In genomic region chr12:69417701-69418291, GRCm38 (mm10) we compare ENCODE assay signal across 13 mouse cellular contexts. TPM values are rescaled to one million over a fixed set of nuclear protein-coding genes. Genes with fewer than 3 reads are reported as not detected.
DNase-seq lines count a peak whose midpoint lies in the region; ATAC-seq and TF ChIP-seq lines count a peak whose summit lies in the region.
"Had no signal": no experiment of that assay in that cellular context is flagged by ENCODE, and none has a peak within 500 bp of the region (broad histone marks: within the 10 kb centered on the region; RNA-seq: fewer than 3 reads in every experiment).

No protein-coding gene starts in this region.

- no peak overlapping the region for H3K9ac ChIP-seq in lung, postnatal 0 days (replicated peaks; ENCODE audit: low read depth)
- H3K9ac ChIP-seq: hindbrain, embryonic 14.5 days had no signal

- no peak for TF ChIP-seq EP300 in lung, postnatal 0 days (IDR thresholded peaks at IDR 0.05)

- DNase-seq in heart, adult 11 months: peak; percentile 91
- no peak for DNase-seq in heart, adult 8-10 months (ENCODE audit: low spot score)
- DNase-seq in spleen, adult 18-20 months: peak; percentile 26 to 41
- no peak for DNase-seq in spleen, adult 12 weeks (ENCODE audit: low spot score)
- DNase-seq in cerebellum, postnatal 14 days: peak; percentile 90 to 94
- DNase-seq in Muller cell, postnatal 12 days (ENCODE audit: inconsistent ontology term): no peak
- DNase-seq in heart, postnatal 10 days: no peak
- no peak for DNase-seq in lung, postnatal 0 days (ENCODE audit: low spot score)
- DNase-seq: layer of hippocampus, adult 9-11 months; thymus, adult 2 months had no signal

- H3K27me3 ChIP-seq in lung, postnatal 0 days (replicated peaks; ENCODE audit: insufficient read depth, low read length): no peaks in the 10 kb centered on the region

- no peaks in the 10 kb centered on the region for H3K4me1 ChIP-seq in lung, postnatal 0 days (ENCODE audit: insufficient read depth, low read depth, low read length)

- no peaks in the 10 kb centered on the region for H3K9me3 ChIP-seq in lung, postnatal 0 days (ENCODE audit: low read length)
- H3K9me3 ChIP-seq: limb, embryonic 10.5 days; megakaryocyte, embryonic 14.5 days had no signal

- 53% methylated on average over 9 of the region's 9 CpGs for WGBS in lung, postnatal 0 days

- intact Hi-C loops in heart, postnatal 10 days (cut with DNase I): no loop called here

- H3K36me3 ChIP-seq in lung, postnatal 0 days (ENCODE audit: insufficient read depth, low read length): no peaks in the 10 kb centered on the region
- H3K36me3 ChIP-seq: limb, embryonic 10.5 days had no signal

- H3K27ac ChIP-seq in lung, postnatal 0 days (ENCODE audit: low read length): no peak overlapping the region
- H3K27ac ChIP-seq: hindbrain, embryonic 14.5 days; limb, embryonic 10.5 days had no signal

- TF ChIP-seq CTCF in lung, postnatal 0 days (IDR thresholded peaks at IDR 0.05): no peak

- H3K4me3 ChIP-seq in lung, postnatal 0 days (ENCODE audit: low read depth, low read length): no peak overlapping the region
- H3K4me3 ChIP-seq: limb, embryonic 10.5 days had no signal

- ATAC-seq in lung, postnatal 0 days: no peak

- H3K4me2 ChIP-seq in lung, postnatal 0 days (replicated peaks; ENCODE audit: low read depth, low read length): no peak overlapping the region
- H3K4me2 ChIP-seq: hindbrain, embryonic 14.5 days had no signal

RNA-seq across cellular contexts. Expression of gene Gm9887, which starts 45.5 kb away (rescaled TPM):
- 1 to 10 TPM in 1 of 4 experiments, under 1 TPM in 3; 0.63 to 1.3 (median 0.77) TPM for total RNA-seq in heart, adult 8-10 months (2022)
- total RNA-seq in heart, postnatal 10 days (2021): 1 to 10 TPM in 1 of 2 experiments, under 1 TPM in 1; 0.89 to 1.2 TPM
- 2.6 and 3.2 TPM in 2 replicates for polyA plus RNA-seq in lung, postnatal 0 days (2015; fragmentation: Nextera tagmentation; extraction: Ambion mirVana)

RNA-seq across cellular contexts. Expression of gene Arf6, which starts 45.8 kb away (rescaled TPM):
- 10 to 100 TPM; 33.7 to 39.7 (median 39.6) TPM for total RNA-seq in heart, adult 8-10 months (2022)
- total RNA-seq in heart, postnatal 10 days (2021): 10 to 100 TPM; 77.1 to 81.6 TPM
- 86.3 and 92.5 TPM in 2 replicates for polyA plus RNA-seq in lung, postnatal 0 days (2015; fragmentation: Nextera tagmentation; extraction: Ambion mirVana)

Comparison
In these comparisons a context has a peak if more than half of its experiments do, and no peak if none do; other contexts are left out.
1. DNase-seq: peak in heart, adult 11 months (single experiment), spleen, adult 18-20 months (2 of 2) and cerebellum, postnatal 14 days (2 of 2); none in heart, adult 8-10 months (single experiment), spleen, adult 12 weeks (single experiment), Muller cell, postnatal 12 days (single experiment), heart, postnatal 10 days (0 of 2) and lung, postnatal 0 days (single experiment).